Comparison of ENCODE assay signal across 23 mouse cellular contexts in the genomic region with DNA sequence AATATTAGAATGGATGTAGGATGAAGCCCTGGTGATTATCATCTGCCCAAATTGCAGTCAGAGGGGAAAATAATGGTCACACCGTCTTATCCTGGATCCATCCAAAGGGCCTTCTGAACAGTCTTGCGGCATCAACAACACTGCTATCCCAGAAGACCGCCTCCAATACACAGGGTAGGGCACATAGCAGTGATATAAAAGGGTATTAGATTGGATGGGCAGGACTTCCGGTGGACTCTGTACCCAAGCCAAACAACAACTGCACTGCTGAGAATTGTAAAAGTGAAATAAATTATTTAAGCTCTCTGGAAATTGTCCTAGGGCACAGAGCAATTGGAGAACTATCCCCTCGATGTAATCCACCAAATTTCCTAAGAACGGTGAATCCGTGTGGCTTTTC.
DNase-seq lines count a peak whose midpoint lies in the region; ATAC-seq and TF ChIP-seq lines count a peak whose summit lies in the region.
"Had no signal": no experiment of that assay in that cellular context is flagged by ENCODE, and none has a peak within 500 bp of the region (broad histone marks: within the 10 kb centered on the region; RNA-seq: fewer than 3 reads in every experiment).

No protein-coding gene starts in this region.

- peak overlapping the region; percentile 69 for H3K27ac ChIP-seq in hindbrain, embryonic 10.5 days
- H3K27ac ChIP-seq in hindbrain, embryonic 11.5 days (ENCODE audit: low read depth, low read length) = no peak overlapping the region
- peak overlapping the region; percentile 67; the same call in 1 of the 2 replicates for H3K27ac ChIP-seq in liver, postnatal 0 days (ENCODE audit: low read depth)
- no peak overlapping the region for H3K27ac ChIP-seq in liver, embryonic 11.5 days (ENCODE audit: low read depth, low read length)
- 0 out of 2 replicates have a peak overlapping the region, but pooled peaks have one; percentile 48 for H3K27ac ChIP-seq in intestine, embryonic 14.5 days (ENCODE audit: low read depth)
- H3K27ac ChIP-seq in small intestine, adult 2 months (ENCODE audit: insufficient read depth, low read depth, low read length) = peak overlapping the region; percentile 99
- H3K27ac ChIP-seq: embryonic facial prominence, embryonic 10.5 days; hindbrain, embryonic 14.5 days; limb, embryonic 13.5 days; liver, embryonic 13.5 days; midbrain, embryonic 13.5 days; neural tube, embryonic 12.5 days had no signal

- no peak for DNase-seq in hindbrain, embryonic 10.5 days (ENCODE audit: low spot score)
- DNase-seq in hindbrain, embryonic 11.5 days (ENCODE audit: low spot score) = no peak
- DNase-seq in liver, postnatal 0 days = no peak
- no peak for DNase-seq in liver, embryonic 11.5 days (ENCODE audit: low spot score)
- DNase-seq in intestine, embryonic 14.5 days (ENCODE audit: low spot score) = no peak
- DNase-seq: adrenal gland, postnatal 25 days; cerebellum, adult 11 months; cerebellum, adult 9-11 months; kidney, adult 18-20 months; liver, embryonic 13.5 days had no signal

- TF ChIP-seq EP300 in liver, postnatal 0 days (IDR thresholded peaks at IDR 0.05; ENCODE audit: low read depth) = no peak

- H3K9ac ChIP-seq in hindbrain, embryonic 11.5 days (ENCODE audit: low read depth, low read length) = no peak overlapping the region
- no peak overlapping the region for H3K9ac ChIP-seq in liver, postnatal 0 days (replicated peaks)
- H3K9ac ChIP-seq in liver, embryonic 11.5 days (ENCODE audit: low read depth, low read length) = no peak overlapping the region
- H3K9ac ChIP-seq in intestine, embryonic 14.5 days (ENCODE audit: low read length) = no peak overlapping the region
- H3K9ac ChIP-seq: hindbrain, embryonic 14.5 days; limb, embryonic 13.5 days; liver, embryonic 13.5 days; lung, embryonic 14.5 days; midbrain, embryonic 13.5 days; neural tube, embryonic 12.5 days; stomach, embryonic 15.5 days had no signal

- no peak overlapping the region for H3K4me2 ChIP-seq in hindbrain, embryonic 11.5 days (replicated peaks; ENCODE audit: low read depth, low read length)
- no peak overlapping the region for H3K4me2 ChIP-seq in liver, postnatal 0 days (ENCODE audit: low read depth, low read length)
- H3K4me2 ChIP-seq in liver, embryonic 11.5 days = no peak overlapping the region
- no peak overlapping the region for H3K4me2 ChIP-seq in intestine, embryonic 14.5 days (ENCODE audit: low read length)
- H3K4me2 ChIP-seq: heart, embryonic 11.5 days; hindbrain, embryonic 14.5 days; limb, embryonic 13.5 days; liver, embryonic 13.5 days; lung, embryonic 14.5 days; midbrain, embryonic 13.5 days; neural tube, embryonic 12.5 days; stomach, embryonic 15.5 days had no signal

- H3K4me1 ChIP-seq in hindbrain, embryonic 10.5 days (replicated peaks) = peaks cover 17% of the 10 kb centered on the region
- H3K4me1 ChIP-seq in hindbrain, embryonic 11.5 days (replicated peaks; ENCODE audit: control insufficient read depth, insufficient read depth, low read length) = no peaks in the 10 kb centered on the region
- H3K4me1 ChIP-seq in liver, postnatal 0 days (ENCODE audit: insufficient read depth) = peaks cover 9% of the 10 kb centered on the region
- no peaks in the 10 kb centered on the region for H3K4me1 ChIP-seq in liver, embryonic 11.5 days (replicated peaks; ENCODE audit: control insufficient read depth, insufficient read depth, low read length)
- peaks cover 11% of the 10 kb centered on the region; the same call in 1 of the 2 replicates for H3K4me1 ChIP-seq in intestine, embryonic 14.5 days (replicated peaks; ENCODE audit: control insufficient read depth, insufficient read depth, low read length)
- peaks cover 11% of the 10 kb centered on the region; the same call in 1 of the 2 replicates for H3K4me1 ChIP-seq in small intestine, adult 2 months (ENCODE audit: control insufficient read depth, insufficient read depth, insufficient read length, low read length)
- H3K4me1 ChIP-seq: liver, embryonic 13.5 days had no signal

- TF ChIP-seq POLR2A in small intestine, adult 2 months (IDR thresholded peaks at IDR 0.05; ENCODE audit: low read depth, low read length) = no peak

- no peaks in the 10 kb centered on the region for H3K36me3 ChIP-seq in hindbrain, embryonic 10.5 days
- no peaks in the 10 kb centered on the region for H3K36me3 ChIP-seq in hindbrain, embryonic 11.5 days (ENCODE audit: control insufficient read depth, insufficient read depth, low read length)
- H3K36me3 ChIP-seq in liver, postnatal 0 days (replicated peaks; ENCODE audit: insufficient read depth, low read length) = no peaks in the 10 kb centered on the region
- no peaks in the 10 kb centered on the region for H3K36me3 ChIP-seq in liver, embryonic 11.5 days (ENCODE audit: control insufficient read depth, insufficient read depth, low read length)
- no peaks in the 10 kb centered on the region for H3K36me3 ChIP-seq in intestine, embryonic 14.5 days (ENCODE audit: control insufficient read depth, insufficient read depth, low read length)
- H3K36me3 ChIP-seq in small intestine, adult 2 months (ENCODE audit: control insufficient read depth, insufficient read depth, low read length) = no peaks in the 10 kb centered on the region
- H3K36me3 ChIP-seq: embryonic facial prominence, embryonic 10.5 days; forebrain, embryonic 10.5 days; limb, embryonic 13.5 days; liver, embryonic 13.5 days; midbrain, embryonic 13.5 days; neural tube, embryonic 12.5 days; stomach, embryonic 15.5 days had no signal

- no peak for TF ChIP-seq CTCF in liver, postnatal 0 days (IDR thresholded peaks at IDR 0.05; ENCODE audit: low read depth)
- TF ChIP-seq CTCF in small intestine, adult 2 months (IDR thresholded peaks at IDR 0.05; ENCODE audit: extremely low read depth, insufficient read length, insufficient replicate concordance, low read depth, low read length) = no peak

- WGBS in hindbrain, embryonic 10.5 days = 86% methylated on average over 7 of the region's 7 CpGs
- 84% methylated on average over 7 of the region's 7 CpGs for WGBS in hindbrain, embryonic 11.5 days
- WGBS in liver, postnatal 0 days (ENCODE audit: insufficient replicate concordance) = 56% methylated on average over 7 of the region's 7 CpGs
- 74% methylated on average over 7 of the region's 7 CpGs for WGBS in liver, embryonic 11.5 days
- whole genome bisulfite sequencing in intestine, embryonic 14.5 days = 61% methylated on average over 7 of the region's 7 CpGs
- 19% methylated on average over 7 of the region's 7 CpGs for WGBS in small intestine, adult 2 months

- no peaks in the 10 kb centered on the region for H3K27me3 ChIP-seq in hindbrain, embryonic 10.5 days (ENCODE audit: insufficient read depth, poor library complexity, severe bottlenecking)
- no peaks in the 10 kb centered on the region for H3K27me3 ChIP-seq in hindbrain, embryonic 11.5 days (ENCODE audit: control insufficient read depth, insufficient read depth, low read length)
- H3K27me3 ChIP-seq in liver, postnatal 0 days (ENCODE audit: insufficient read depth, low read length) = no peaks in the 10 kb centered on the region
- H3K27me3 ChIP-seq in liver, embryonic 11.5 days (replicated peaks; ENCODE audit: control insufficient read depth, insufficient read depth, low read length) = no peaks in the 10 kb centered on the region
- H3K27me3 ChIP-seq in intestine, embryonic 14.5 days (replicated peaks; ENCODE audit: control insufficient read depth, insufficient read depth, low read length) = no peaks in the 10 kb centered on the region
- H3K27me3 ChIP-seq in small intestine, adult 2 months (ENCODE audit: control insufficient read depth, insufficient read depth, low read length) = no peaks in the 10 kb centered on the region
- H3K27me3 ChIP-seq: limb, embryonic 13.5 days; liver, embryonic 13.5 days; megakaryocyte, embryonic 14.5 days; midbrain, embryonic 13.5 days; neural tube, embryonic 12.5 days; stomach, embryonic 15.5 days had no signal

- no peak overlapping the region for H3K4me3 ChIP-seq in hindbrain, embryonic 10.5 days
- no peak overlapping the region for H3K4me3 ChIP-seq in hindbrain, embryonic 11.5 days (ENCODE audit: low read depth, low read length)
- no peak overlapping the region for H3K4me3 ChIP-seq in liver, postnatal 0 days (ENCODE audit: low read depth, low read length)
- no peak overlapping the region for H3K4me3 ChIP-seq in liver, embryonic 11.5 days (ENCODE audit: low read depth, low read length)
- no peak overlapping the region for H3K4me3 ChIP-seq in intestine, embryonic 14.5 days (ENCODE audit: low read depth, low read length)
- no peak overlapping the region for H3K4me3 ChIP-seq in small intestine, adult 2 months (ENCODE audit: low read depth, low read length)
- H3K4me3 ChIP-seq: embryonic facial prominence, embryonic 10.5 days; forebrain, embryonic 10.5 days; limb, embryonic 13.5 days; liver, embryonic 13.5 days; megakaryocyte, embryonic 14.5 days; midbrain, embryonic 13.5 days; neural tube, embryonic 12.5 days; stomach, embryonic 15.5 days had no signal

- H3K9me3 ChIP-seq in hindbrain, embryonic 10.5 days = no peaks in the 10 kb centered on the region
- no peaks in the 10 kb centered on the region for H3K9me3 ChIP-seq in hindbrain, embryonic 11.5 days (ENCODE audit: control insufficient read depth, low read length)
- H3K9me3 ChIP-seq in liver, postnatal 0 days (ENCODE audit: low read length) = no peaks in the 10 kb centered on the region
- no peaks in the 10 kb centered on the region for H3K9me3 ChIP-seq in liver, embryonic 11.5 days (ENCODE audit: control insufficient read depth, low read length)
- H3K9me3 ChIP-seq in intestine, embryonic 14.5 days (ENCODE audit: control insufficient read depth, low read length) = no peaks in the 10 kb centered on the region
- H3K9me3 ChIP-seq: embryonic facial prominence, embryonic 10.5 days; forebrain, embryonic 10.5 days; limb, embryonic 13.5 days; liver, embryonic 13.5 days; megakaryocyte, embryonic 14.5 days; midbrain, embryonic 13.5 days; neural tube, embryonic 12.5 days; stomach, embryonic 15.5 days had no signal

- no peak for ATAC-seq in hindbrain, embryonic 11.5 days (ENCODE audit: low FRiP score)
- ATAC-seq in liver, postnatal 0 days = no peak
- no peak for ATAC-seq in liver, embryonic 11.5 days (replicated peaks; ENCODE audit: low FRiP score)
- 0 out of 2 replicates have a peak, but pooled peaks have one; percentile 55 for ATAC-seq in intestine, embryonic 14.5 days (replicated peaks; ENCODE audit: low FRiP score, low TSS enrichment, low read depth)
- no peak for ATAC-seq in erythroblast, adult 5-6 weeks (replicated peaks; ENCODE audit: low FRiP score, poor library complexity, severe bottlenecking)
- ATAC-seq: CD4-positive, CD25-positive, alpha-beta regulatory T cell, adult 4 months; midbrain, embryonic 13.5 days had no signal

Comparison
In these comparisons a context has a peak if more than half of its experiments do, and no peak if none do; other contexts are left out.
1. H3K27ac ChIP-seq: peak in hindbrain, embryonic 10.5 days (single experiment), liver, postnatal 0 days (single experiment), intestine, embryonic 14.5 days (single experiment) and small intestine, adult 2 months (single experiment); none in hindbrain, embryonic 11.5 days (single experiment) and liver, embryonic 11.5 days (single experiment).